Mouse (Mus musculus) cerebellum, adult 9-10 months (tissue): Measurements from ENCODE around the gene Atg4d.
"Not testable (repeated sequence)": the region's sequence is repeated elsewhere in the genome, so short reads cannot be mapped to it uniquely, and the experiment has no call there.

ENCODE experiments used
- DNase-seq: peaks from one replicate; pipeline ENCODE4 v3.0.0; 2022

The Atg4d gene

DNA sequence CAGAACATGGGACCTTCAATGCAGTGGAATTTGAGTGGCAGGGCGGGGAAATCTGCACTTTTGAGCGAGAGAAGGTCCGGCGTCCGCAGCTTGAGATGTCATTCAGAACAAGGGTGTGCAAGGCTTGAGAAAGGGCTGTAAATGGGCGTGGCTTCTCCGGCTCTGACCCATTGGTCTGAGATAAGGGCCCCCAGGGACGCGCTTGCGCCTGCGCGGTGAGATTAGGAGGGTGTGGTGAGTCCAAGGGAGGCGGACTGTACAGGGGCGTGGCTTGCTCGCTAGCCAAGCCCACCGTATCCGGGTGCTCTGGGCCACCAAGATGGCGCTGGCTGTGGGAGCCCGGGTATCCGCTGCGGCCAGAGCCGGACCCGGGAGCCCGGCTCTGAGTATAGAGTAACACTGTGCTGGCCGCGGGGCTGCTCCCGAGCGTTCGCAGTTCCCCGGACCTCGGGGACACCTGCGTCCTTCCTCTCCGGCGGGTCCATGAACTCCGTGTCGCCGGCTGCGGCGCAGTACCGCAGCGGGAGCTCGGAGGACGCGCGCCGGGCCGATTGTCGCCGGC, at the start of gene Atg4d:
Gene Atg4d, plus strand, starts transcription at position 294 of the 562 bp plus-strand sequence.
- DNase-seq = peak; percentile 99

DNA sequence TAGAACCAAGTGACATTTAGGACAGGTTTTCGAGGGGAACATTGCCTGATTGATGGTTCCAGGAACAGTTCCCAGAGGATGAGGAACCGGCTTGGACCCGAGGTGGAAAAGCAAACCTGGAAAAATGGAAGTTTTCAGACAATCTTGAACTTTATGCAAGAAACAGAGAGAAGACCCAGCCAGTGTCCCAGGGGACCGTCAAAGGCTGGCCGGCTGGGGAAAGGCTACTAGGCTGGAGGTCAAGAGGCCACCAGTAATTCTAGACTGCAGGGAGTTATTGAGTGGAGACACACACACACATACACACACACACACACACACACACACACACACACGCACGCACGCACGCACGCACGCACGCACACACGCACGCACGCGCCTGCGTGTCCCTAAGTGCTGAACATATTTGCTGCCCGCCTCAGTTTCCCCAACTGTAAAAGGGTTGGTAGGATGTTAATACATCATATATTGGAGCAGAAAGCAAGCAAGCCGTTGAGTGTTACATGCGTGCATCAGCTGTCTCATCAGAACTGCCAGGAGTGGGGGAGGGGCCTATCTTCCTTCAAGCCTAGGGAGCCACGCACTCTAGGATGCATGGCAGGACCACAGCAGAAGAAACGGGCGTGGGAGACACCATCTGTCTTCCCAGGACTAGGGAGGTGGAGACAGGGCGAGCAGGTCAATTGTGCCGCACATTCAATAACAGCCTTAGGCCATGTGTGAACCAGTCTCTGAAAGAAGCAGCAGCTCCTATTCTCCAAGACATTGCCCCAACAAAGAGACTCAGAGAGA, 48.8 kb upstream of the Atg4d start:
- DNase-seq = peak; percentile 34

DNA sequence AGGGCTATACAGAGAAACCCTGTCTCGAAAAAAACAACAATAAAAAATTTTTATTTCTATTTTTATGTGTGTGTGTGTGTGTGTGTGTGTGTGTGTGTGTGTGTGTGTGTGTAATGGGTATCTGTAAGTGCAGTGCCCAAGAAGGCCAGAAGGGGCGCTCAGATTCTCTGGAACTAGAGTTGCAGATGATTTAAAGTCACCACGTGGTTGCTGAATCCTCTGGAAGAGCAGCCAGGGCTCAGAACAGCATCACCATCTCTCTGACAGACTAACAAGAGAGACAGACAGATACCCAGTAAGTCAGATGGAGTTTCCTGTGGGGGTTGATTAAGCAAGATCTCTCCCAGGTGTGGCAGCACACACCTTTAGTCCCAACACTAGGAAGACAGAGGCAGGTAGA, 45.3 kb upstream of the Atg4d start:
- DNase-seq = no peak

DNA sequence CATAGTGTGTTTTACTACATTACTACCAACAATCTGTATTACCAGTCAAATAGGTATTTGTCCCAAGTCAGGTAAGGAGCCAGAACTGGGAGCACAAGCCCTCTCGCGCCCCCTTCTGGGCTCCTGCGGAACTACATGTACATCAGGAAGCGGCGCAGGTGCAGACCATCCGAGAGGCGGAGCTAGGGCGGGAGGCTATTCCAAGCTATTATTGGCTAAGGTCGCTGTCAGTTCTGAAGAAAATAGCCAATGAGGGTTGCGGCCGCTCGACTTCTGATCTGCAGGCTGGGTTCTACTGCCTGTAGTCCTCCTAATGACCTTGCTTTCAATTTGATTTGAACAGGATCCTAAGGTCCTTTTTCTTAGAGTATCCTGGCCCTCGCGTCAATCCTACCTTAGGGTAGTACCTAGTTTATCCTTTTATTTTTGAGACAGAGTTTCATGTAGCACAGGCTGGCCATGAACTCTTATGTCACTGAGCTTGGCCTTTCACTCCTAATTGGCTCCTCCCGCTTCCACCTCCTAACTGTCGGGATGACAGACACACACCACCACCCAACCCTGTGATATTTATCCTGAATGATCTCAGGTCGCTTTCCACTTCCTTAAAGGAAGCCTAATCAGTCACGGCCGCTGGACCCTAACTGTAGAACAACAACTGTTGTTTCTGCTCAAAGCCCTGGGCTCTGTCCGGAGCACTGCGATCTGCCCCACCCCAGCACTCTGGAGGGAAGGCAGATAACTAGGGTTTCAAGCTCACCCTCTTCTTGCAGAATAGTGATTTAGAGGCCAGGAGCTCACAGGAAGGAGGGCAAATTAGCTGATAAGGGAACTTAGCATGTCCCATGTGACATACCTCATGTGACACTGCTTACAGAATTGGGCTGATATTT, 44.4 kb upstream of the Atg4d start:
- DNase-seq = peak; percentile 99

DNA sequence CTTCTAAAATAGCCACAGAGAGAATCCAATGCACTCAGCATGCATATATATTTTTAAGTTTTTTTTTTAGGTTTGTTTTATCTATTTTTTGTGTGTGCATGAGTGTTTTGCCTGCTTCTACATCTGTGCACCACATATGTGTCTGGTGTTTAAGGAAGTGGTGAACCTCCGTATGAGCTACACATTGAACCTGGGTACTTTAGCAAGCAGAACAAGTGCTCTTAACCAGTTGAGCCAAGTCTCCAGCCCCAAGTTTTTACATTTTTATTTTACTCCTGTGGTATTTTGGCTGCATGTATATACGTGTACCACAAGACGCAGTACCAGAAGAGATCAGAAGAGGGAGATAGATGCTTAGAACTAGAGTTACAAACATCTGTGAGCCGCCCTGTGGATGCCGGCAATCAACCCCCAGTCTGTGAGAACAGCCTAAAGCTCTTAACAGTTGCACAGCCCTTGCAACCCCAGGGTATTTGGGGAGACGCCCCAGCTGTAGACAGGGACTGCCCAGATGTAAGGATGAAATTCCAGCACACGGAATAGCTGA, 43.6 kb upstream of the Atg4d start:
- DNase-seq = peak; percentile 81

DNA sequence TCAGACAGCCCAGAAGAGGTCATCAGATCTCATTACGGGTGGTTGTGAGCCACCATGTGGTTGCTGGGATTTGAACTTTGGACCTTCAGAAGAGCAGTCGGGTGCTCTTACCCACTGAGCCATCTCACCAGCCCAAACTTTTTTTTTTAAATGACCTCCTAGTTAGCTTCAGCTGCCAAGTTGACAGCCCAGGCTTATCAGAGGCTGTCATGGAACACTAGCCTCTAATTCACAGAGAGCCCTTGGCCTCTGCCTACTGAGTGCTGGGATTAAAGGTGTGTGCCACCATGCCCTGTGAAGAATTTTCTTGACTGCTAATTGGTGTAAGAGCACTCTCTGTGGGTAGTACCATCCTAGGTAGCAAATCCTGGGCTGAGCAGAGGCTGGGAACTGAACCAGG, 41.6 kb upstream of the Atg4d start:
- not testable (repeated sequence) for DNase-seq

DNA sequence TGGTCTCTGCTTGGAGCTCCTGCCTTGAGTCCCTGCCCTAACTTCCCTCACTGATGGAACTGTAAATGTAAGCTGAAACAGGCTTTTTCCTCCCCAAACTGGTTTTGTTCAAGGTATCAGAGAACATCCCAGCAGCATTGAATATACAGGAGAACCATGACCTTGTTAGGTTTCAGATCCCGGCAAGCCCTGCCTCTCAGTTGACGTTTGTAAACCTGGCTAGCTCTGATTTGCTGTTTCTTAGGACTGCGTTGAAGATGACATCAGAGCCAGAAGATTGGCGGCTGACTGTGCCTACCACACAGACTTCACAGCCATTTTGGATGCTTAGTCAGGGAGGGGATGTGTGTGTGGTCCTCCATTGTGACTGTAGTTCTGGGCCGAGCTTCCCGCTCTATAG, 41.2 kb upstream of the Atg4d start:
- DNase-seq = no peak

DNA sequence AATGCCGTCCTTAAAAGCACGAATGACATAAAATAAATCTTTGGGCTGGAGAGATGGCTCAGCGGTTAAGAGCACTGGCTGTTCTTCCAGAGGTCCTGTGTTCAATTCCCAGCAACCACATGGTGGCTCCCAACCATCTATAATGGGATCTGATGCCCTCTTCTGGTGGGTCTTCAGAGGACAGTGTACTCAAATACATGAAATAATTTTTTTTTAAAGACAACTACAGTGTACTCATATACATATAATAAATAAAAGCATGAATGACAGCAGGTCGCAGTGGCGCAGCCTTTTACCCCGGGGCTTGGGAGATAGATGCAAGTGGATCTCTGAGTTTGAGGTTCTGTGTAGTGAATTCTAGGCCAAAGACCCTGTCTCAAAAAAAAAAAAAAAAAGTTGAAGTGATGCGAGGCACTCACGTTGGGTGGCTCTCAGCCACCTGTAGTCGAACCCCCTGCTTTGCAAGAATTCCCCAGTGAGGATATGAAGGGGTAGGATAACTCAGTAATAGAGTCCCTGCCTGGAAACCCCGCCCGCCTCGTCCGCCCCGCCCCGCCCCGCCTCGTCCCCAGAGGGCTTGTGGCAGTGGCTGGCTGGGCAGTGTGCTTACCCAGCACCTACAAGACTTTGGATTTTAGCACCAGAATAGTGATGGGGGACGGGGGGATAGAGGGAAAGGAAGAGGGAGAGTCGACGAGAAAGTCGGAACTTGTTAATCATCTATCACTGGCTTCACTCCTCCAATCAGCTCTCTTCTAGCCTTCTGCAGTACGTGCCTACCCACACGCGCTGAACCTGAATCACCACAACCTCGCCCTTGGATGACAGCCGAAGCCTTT, 40.3 kb upstream of the Atg4d start:
- DNase-seq = no peak

DNA sequence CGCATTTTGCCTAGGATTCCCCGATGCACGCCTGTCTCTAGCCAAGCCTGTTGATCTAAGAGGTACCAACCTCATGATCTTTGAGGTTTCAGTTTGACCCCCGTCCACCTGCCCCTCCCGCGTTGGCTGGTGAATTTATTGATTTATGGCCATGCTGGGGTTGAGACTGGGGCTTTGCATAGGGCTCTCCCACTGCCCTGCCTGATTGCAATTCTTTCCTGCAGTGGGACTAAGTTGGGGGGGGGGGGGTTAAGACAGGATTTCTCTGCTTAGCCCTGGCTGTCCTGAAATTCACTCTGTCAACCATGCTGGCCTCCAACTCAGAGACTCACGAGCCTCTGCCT, 39.7 kb upstream of the Atg4d start:
- DNase-seq = no peak

DNA sequence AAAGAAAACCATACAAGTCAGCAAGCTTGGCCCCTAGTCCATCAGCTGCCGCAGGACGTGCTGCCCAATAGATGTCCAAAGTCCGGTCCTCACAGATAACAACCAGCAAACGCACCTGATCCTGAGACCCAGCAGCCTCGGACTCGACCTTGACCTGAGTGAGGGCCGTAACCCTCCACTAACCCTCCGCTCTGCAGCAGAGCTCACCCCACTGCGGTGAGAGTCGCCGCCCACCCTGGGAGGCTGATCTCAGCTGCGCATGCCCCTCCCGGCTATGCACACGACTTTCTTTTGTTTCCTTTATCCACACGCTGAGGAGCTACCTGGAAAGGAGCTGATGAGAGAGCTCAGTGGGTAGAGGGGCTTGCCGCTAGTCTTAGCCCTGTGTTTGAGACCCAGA, 37.8 kb upstream of the Atg4d start:
- no peak for DNase-seq

DNA sequence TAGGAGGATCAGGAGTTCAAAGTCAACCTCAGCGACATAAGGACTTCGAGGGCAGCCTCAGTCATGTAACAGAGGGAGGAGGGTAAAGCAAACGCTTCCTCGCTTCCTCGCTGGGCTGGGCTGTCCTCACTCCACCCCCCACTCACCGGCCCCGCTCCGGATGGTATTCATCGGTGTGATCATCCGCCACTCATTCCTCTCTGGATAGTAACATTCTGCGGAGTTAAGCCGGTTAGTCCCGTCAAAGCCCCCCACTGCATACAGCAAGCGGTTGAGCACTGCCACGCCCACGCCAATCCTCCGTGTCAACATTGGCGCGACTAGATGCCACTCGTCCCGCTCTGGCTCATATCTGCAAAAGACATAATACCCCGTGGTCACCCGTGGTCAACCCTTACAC, 33.5 kb upstream of the Atg4d start:
- DNase-seq = no peak

DNA sequence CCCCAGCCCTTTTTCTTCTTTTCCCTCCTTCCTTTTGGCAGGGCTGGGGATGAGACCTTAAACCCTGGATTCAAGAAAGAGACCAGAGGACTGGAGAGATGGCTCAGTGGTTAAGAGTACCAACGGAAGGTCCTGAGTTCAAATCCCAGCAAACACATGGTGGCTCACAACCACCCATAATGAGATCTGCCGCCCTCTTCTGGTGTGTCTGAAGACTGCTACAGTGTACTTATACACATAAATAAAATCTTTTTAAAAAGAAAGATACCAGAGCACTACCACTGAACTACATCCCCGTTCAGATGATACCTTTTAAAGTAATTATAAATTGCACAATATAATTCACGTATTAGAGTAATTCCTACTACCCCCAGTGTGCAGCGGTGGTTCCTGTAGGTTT, 32.2 kb upstream of the Atg4d start:
- DNase-seq = no peak

DNA sequence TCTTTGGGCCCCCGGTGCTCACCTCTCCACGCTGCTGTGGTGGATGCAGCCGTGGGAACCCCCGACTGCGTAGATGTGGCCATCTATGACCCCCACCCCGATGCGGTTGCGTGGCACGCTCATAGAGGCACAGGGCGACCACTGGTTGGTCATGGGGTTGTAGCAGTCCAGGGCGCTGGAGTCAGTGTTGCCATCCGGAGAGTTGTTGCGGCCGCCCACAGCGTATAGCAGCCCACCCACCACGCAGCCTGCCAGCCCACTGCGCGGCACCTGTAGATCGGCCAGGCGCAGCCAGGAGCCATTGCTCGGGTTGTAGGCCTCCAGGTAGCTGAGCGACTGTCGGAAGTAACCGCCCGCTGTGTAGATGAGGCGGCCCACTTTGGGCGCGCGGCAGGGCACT, 31.7 kb upstream of the Atg4d start:
- no peak for DNase-seq

DNA sequence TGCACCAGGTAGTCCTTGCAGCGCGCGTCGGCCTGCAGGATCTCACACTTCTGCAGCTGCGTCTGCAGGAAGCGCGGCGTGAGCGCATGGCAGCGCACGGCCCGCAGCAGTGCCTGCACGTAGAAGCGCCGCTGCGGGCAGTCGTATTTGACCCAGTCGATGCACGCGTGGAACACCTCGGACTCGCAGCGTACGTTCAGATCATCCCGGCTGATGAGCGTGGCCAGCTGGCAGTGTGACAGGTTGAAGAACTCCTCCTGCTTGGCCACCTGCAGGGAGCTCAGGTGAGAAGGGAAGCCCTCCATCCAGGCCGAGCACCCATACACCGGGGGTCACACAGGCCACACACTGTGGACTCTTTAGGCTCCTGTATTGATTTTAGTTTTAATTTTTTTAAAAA, 31.3 kb upstream of the Atg4d start:
- DNase-seq = no peak

DNA sequence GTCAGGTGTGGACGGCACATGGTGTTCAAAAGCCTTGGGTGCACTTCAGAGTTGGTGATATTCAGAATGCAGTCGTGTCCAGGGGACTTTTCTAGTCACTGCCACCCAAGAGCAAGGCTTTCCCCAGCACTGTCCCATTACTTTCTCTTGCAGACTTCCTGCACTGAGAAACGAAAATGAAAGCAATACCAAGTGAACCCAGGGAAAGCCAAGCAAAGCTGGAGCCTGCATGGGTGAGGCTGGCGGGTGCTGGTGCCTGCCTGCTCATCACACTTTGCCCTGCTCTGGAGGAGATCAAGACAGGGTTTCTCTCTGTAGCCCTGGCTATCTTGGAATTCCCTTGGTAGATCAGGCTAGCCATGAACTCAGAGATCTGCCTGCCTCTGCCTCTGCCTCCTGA, 29.8 kb upstream of the Atg4d start:
- DNase-seq = no peak

DNA sequence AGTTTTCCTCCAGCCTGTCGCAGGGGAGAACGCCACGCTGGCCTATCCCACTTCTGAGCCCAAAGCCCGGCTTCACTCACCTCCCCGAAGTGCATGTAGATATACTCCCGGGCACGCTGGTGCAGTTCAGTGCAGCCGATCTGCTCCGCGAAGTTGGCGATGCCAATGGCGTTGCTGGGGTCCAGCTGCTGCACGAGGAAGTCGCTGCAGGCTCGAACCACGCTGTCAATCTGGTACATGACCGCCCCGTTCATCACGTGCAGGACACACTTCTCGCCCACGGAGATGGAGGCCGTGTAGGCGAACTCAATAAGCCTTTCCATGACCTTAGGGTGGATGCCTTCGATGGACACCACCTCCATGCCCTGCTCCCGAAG, 28.1 kb upstream of the Atg4d start:
- no peak for DNase-seq

DNA sequence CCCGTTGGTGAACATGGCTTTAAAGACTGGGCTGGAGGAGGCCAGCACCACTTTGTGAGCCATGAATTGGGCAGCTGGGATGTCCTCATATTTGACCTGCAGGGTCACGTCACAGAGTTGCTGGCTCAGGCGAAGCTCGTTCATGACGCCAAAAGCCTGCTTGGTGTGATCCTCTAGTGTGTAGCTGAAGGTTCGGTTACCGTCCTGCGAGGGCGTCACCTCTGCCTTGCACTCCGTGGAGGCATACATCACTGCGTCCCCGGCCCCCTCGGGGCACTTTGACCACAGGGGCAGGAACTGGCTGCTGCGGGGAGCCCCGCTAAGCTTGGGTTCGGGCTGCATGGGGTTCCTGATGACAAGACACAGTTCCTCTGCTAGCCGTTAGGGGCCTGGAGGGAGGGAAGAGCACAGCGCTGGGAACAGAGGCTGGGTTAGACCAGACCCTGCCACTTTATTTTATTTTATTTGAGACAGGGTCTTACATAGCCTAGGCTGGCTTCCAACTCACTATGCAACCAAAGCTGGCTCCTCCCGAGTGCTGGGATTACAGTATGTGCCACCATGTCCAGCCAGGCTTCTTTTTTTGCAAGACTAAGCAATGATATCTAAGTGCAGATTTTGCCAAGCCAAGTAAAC, 27.6 kb upstream of the Atg4d start:
- peak; percentile 66 for DNase-seq

DNA sequence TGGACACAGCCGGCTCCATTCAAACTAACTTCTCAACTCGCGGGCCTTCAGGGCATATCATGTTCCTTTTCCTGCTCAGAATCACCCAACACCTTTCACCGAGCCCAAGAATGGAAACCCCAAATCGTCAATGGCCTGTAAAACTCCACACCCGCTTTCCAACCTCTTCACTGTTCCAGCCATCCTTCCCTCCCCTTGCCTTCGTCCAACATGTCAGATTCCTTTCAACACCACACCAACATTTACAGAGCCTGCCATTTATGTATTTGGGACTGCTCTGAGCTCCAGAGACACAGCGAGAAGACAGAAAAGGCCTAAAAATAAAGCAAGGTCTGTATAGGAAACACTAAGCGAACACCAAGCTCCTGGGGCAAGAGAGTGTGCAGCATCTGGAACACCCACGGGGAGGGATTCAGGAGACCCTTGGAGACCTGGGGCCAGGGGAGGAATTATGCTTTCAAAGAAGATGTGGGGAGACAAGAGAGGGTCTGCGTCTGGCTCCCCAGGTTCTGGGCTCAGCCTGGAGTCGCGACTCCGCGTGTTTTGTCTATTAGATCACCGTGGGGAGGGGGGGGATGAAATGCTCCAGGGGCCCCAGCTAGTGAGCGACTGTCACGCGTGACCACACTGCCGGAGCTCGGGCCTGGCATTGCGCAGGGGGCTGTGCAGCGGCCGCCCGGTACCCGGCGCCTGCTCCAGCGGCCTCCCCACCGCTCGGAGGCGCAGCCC, 26.9 kb upstream of the Atg4d start:
- DNase-seq = peak; percentile 55

DNA sequence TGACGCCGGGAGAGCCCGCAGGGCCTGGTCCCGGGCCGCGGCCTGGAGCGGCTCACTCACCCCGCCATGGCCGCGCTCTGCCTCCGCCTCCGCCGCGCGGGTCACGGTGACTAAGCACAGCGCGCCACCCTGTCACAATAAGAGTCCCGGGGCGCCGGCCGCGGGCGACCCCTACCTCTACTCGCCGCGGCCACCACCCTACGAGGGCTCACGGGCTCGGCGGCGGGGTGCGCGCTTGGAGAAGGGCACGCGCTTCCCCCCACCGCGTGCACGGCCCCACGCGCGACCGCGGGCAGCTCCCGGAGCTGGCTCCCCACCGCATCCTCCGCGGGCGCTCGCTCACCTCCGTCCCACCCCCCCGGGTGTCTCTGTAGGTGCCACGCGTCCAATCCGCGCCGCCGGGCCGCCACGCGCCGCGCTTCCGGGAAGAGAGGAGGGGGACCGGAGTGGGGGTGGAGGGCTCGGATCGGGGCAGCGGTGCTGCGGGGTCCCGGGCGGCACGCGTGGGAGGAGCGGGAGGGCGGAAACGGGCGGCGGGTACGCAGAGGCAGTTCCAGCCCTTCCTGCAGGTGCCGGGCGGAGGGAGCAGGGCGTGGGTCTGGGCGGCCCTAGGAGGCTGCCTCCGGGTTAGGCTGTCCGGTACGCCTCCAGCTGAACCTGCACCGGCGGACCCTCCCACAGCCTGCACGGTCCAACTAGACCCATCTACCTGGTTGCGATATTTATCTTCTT, 26.2 kb upstream of the Atg4d start, which contains the start of gene Keap1:
Gene Keap1, minus strand, starts transcription at position 629 of the 732 bp plus-strand sequence.
- DNase-seq = peak; percentile 78

DNA sequence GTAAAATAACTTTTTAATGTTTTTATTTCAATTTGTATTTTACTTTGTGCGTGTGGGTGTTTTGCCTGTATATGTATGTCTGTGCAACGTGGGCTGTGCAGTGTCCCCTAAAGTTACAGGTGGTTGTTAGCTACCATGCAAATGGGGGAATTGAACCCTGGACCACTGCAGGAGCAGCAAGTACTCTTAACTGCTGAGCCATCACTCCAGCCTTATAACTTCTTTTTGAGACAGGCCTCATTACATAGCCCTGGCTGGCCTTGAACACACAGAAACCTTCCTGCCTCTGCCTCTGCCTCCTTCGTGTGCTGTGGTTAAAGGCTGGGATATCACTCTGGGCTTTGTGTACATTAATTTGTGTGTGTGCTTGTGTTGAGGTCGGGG, 25.6 kb upstream of the Atg4d start:
- DNase-seq = peak; percentile 44

DNA sequence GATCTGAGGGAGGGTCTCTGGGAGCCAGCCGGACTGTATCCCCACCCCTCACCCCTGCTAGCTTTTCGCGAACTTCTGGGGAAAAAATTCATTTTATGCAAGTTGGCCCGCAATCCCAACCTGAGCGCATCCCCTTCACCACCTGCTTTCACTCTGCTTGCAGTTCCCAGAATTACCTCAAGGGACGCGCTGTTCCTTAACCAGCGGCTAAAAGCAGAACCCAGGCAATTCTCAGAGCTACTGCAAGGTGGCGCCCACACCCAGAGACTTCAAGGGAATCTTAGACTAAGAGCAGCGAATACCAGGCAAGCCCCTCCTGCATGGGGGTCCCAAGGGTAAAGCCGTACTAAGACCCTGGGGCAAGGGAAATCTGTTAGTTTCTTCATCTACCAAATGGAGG, 23.8 kb upstream of the Atg4d start:
- peak; percentile 91 for DNase-seq
